Mouse (Mus musculus) limb, embryonic 15.5 days (tissue): Measurements from ENCODE around the gene Nol10. TPM values are rescaled to one million over a fixed set of nuclear protein-coding genes. Genes with fewer than 3 reads are reported as not detected.
"Not testable (repeated sequence)": the region's sequence is repeated elsewhere in the genome, so short reads cannot be mapped to it uniquely, and the experiment has no call there.

Experiments
- ATAC-seq: fragments of 200-750 bp; cut with Nextera tagmentation; 2 replicates; pipeline ENCODE4 v1.8.0; 2017; ENCODE audit warnings: low read depth, moderate TSS enrichment; ENCODE audit not compliant: insufficient number of reproducible peaks, low FRiP score, low TSS enrichment
- H3K27ac ChIP-seq: fragments of 300-500 bp; sonication (generic); 2 replicates; pipeline ENCODE4 v1.5.1; 2015; ENCODE audit warnings: moderate library complexity, mild to moderate bottlenecking, inconsistent platforms
- H3K27me3 ChIP-seq: fragments of 300-500 bp; sonication (generic); 2 replicates; pipeline ENCODE4 v1.6.1; 2015; ENCODE audit warnings: inconsistent platforms
- H3K36me3 ChIP-seq: fragments of 300-500 bp; sonication (generic); 2 replicates; pipeline ENCODE4 v1.6.1; 2015; ENCODE audit warnings: inconsistent platforms
- H3K4me1 ChIP-seq: fragments of 300-500 bp; sonication (generic); 2 replicates; pipeline ENCODE4 v1.6.1; 2015; ENCODE audit warnings: inconsistent platforms
- H3K4me2 ChIP-seq: fragments of 300-500 bp; sonication (generic); 2 replicates; pipeline ENCODE4 v1.6.1; 2015; ENCODE audit warnings: mild to moderate bottlenecking, inconsistent platforms
- H3K4me3 ChIP-seq: fragments of 300-500 bp; sonication (generic); 2 replicates; pipeline ENCODE4 v1.5.1; 2015; ENCODE audit warnings: mild to moderate bottlenecking, inconsistent platforms
- H3K9ac ChIP-seq: fragments of 300-500 bp; sonication (generic); 2 replicates; pipeline ENCODE4 v1.6.1; 2015; ENCODE audit warnings: inconsistent platforms
- H3K9me3 ChIP-seq: fragments of 300-500 bp; sonication (generic); 2 replicates; pipeline ENCODE4 v1.6.1; 2016; ENCODE audit warnings: inconsistent platforms
- WGBS: fragments of 180-500 bp; shearing (Covaris S2); methylation state at CpG from one replicate; pipeline ENCODE4 v1.1.7; 2015; 5-methylcytosine and 5-hydroxymethylcytosine counted together
- polyA plus RNA-seq: library from polyadenylated mRNA; unstranded; fragments of >200 nt; fragmentation: Nextera tagmentation; extraction: Ambion mirVana; gene quantifications from 2 replicates; pipeline ENCODE4 v1.2.1, GENCODE M21; 2015

The Nol10 gene
- polyA plus RNA-seq, 1 experiment from 2014 or later: 21.3 TPM

DNA sequence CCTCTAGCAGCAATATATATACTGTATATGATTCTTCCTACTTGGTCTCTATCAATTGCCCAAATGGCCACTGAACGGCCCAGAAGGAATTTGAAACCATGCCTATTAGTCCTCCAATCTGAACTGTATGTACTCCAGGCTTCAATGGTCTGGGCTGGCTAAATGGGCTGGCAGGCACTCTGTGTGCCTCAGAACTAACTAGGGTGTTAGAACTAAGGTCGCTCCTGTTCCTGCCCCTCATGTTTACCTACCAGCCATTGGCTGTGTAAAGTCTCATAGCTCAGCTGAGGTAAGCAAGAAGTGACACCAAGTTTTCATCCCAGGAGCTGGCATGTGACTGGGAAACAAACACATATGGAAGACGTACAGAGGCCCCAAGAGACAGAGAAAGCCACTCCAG, 100.5 kb downstream of the Nol10 start:
- Histone ChIP-seq H3K4me2 (no peak overlapping the region), H3K9me3 (no peaks in the 10 kb centered on the region), H3K4me3 (no peak overlapping the region), H3K36me3 (no peaks in the 10 kb centered on the region), H3K9ac (no peak overlapping the region), H3K27ac (no peak overlapping the region), H3K27me3 (no peaks in the 10 kb centered on the region), H3K4me1 (peaks cover 3% of the 10 kb centered on the region; the same call in 1 of the 2 replicates)
- ATAC-seq: no peak
- WGBS: 72% methylated on average over 3 of the region's 3 CpGs

DNA sequence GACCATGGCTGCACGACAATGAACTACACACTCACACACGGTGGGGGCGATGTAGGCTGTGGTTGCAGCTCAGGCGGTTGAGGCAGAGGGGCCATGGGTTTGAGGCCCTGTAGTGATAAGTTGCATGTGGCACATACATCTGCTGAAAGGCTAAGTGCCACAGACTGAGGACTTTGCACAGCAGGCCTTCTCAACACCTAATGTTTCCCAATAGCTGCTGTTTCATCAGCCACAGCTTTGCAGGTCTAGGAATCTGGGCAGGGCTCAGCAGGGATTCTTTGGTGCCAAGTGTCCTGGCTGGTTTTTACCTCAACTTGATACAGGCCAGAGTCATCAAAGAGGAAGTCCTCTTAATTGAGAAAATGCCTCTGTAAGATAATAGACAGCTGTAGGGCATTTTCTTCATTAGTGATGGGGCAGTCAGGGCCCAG, 101.4 kb downstream of the Nol10 start:
- 88% methylated on average over 4 of the region's 4 CpGs for WGBS
- H3K9ac ChIP-seq: no peak overlapping the region
- no peaks in the 10 kb centered on the region for H3K36me3 ChIP-seq
- no peak for ATAC-seq
- H3K9me3 ChIP-seq: no peaks in the 10 kb centered on the region
- no peak overlapping the region for H3K27ac ChIP-seq
- H3K4me3 ChIP-seq: no peak overlapping the region
- no peaks in the 10 kb centered on the region for H3K27me3 ChIP-seq
- no peak overlapping the region for H3K4me2 ChIP-seq
- H3K4me1 ChIP-seq: no peaks in the 10 kb centered on the region

DNA sequence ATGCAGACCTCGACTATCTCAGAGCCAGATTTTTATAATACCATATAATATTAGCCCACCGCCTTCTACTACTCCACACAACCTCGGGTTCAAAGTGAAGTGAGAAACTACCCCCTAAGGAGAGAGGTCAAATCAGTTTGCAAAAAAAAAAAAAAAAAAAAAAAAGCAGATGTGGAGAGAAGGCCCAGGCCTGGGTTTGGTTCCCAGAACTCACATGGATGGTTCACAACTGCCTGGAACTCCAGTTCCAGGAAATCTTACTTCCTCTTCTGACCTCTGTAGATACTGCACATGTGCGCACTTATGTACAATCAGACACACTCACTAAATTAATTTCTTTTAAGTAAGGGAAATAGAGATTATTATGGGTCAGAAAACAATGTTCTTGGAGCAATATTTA, 102.2 kb downstream of the Nol10 start:
- no peaks in the 10 kb centered on the region for H3K9me3 ChIP-seq
- H3K27ac ChIP-seq: no peak overlapping the region
- H3K36me3 ChIP-seq: no peaks in the 10 kb centered on the region
- 61% methylated on average over 4 of the region's 4 CpGs for WGBS
- H3K4me3 ChIP-seq: no peak overlapping the region
- no peak overlapping the region for H3K9ac ChIP-seq
- no peaks in the 10 kb centered on the region for H3K27me3 ChIP-seq
- H3K4me2 ChIP-seq: no peak overlapping the region
- H3K4me1 ChIP-seq: no peaks in the 10 kb centered on the region
- ATAC-seq: no peak

DNA sequence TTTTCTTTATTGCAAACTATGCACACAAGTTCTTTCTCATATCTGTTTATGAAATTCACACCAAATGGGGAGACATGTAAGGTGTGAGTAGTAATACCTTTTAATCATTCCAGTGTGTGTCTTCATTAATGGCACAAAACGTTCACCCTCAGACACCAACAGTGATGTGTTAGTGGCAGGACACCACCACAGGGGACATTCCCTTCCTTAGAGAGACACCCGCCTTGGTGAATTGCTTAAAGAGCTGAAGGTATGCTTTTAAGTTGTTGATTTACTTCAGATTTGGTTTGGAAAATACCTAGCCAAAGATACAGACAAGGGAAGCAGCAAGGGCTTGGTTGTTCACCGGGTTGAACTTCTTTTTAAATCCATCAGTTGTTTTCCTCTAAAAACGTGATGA, 102.7 kb downstream of the Nol10 start:
- 65% methylated on average over 4 of the region's 4 CpGs for WGBS
- no peak overlapping the region for H3K4me2 ChIP-seq
- no peak overlapping the region for H3K4me3 ChIP-seq
- H3K36me3 ChIP-seq: no peaks in the 10 kb centered on the region
- H3K9me3 ChIP-seq: no peaks in the 10 kb centered on the region
- no peak overlapping the region for H3K9ac ChIP-seq
- H3K27me3 ChIP-seq: no peaks in the 10 kb centered on the region
- H3K27ac ChIP-seq: no peak overlapping the region
- no peaks in the 10 kb centered on the region for H3K4me1 ChIP-seq
- no peak for ATAC-seq

DNA sequence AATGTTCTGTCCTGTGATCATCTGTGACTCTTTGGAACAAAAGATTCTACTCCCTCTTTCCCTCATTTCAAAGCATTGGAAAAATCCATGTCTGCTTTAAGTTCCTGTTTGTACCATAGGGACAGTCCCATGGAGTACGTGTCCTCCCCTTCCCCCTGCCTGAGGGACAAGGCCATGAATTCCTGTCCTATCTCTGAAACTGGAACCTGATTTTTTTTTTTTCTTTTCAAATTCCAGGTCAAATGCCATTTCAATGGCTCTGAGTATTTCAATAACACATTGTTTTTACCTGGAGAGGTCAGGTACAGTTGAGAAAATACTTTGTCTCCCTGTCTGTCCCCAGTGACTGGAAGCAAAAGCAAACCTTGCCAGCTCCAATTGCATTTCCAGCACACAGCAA, 104.0 kb downstream of the Nol10 start:
- no peaks in the 10 kb centered on the region for H3K9me3 ChIP-seq
- 71% methylated on average over 1 of the region's 1 CpGs for WGBS
- H3K27ac ChIP-seq: no peak overlapping the region
- no peaks in the 10 kb centered on the region for H3K4me1 ChIP-seq
- no peak for ATAC-seq
- no peaks in the 10 kb centered on the region for H3K36me3 ChIP-seq
- H3K9ac ChIP-seq: no peak overlapping the region
- H3K4me2 ChIP-seq: no peak overlapping the region
- no peak overlapping the region for H3K4me3 ChIP-seq
- H3K27me3 ChIP-seq: no peaks in the 10 kb centered on the region

DNA sequence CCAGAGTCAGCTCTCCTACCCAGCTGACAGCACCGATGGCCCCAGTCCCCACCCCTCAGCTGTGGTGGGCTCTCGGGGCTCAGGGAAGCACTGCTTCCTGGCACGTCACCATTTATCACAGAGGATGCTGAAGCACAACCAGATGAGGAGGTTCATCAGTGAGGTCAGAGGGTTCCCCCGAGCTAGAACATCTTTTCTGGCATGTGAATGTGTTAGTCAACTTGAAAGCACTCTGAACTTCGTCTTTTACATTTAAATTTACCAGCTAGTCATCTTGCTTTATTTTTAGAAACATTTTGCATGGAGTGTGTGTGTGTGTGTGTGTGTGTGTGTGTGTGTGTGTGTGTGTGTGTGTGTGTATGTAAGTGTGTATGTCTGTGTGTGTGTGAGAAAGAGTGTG, 105.7 kb downstream of the Nol10 start:
- H3K4me1 ChIP-seq: no peaks in the 10 kb centered on the region
- H3K9me3 ChIP-seq: no peaks in the 10 kb centered on the region
- H3K27me3 ChIP-seq: no peaks in the 10 kb centered on the region
- no peak overlapping the region for H3K4me3 ChIP-seq
- ATAC-seq: no peak
- WGBS: 55% methylated on average over 5 of the region's 5 CpGs
- no peak overlapping the region for H3K9ac ChIP-seq
- H3K36me3 ChIP-seq: no peaks in the 10 kb centered on the region
- no peak overlapping the region for H3K27ac ChIP-seq
- no peak overlapping the region for H3K4me2 ChIP-seq

DNA sequence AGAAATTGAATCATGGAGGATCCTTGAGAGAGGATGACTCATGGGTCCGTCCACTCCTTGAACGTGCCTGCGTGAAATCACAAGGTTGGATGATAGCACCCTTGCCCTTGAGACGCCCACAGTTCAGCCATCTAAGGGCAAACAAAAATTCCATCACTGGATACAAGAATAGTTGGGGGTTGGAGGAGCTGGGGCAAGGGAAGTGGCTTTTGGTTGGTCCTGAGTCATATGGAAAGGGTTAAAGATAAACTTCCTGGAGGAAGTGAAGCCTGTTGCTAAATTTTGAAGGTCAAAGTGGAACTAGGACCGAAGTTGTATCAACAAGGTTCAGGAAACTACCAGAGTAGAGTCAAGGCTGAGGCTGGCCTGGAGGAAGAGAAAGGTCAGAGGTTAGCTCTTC, 106.8 kb downstream of the Nol10 start:
- no peaks in the 10 kb centered on the region for H3K9me3 ChIP-seq
- no peaks in the 10 kb centered on the region for H3K36me3 ChIP-seq
- H3K9ac ChIP-seq: no peak overlapping the region
- no peak overlapping the region for H3K4me3 ChIP-seq
- H3K27ac ChIP-seq: no peak overlapping the region
- ATAC-seq: no peak
- WGBS: 84% methylated on average over 5 of the region's 5 CpGs
- no peaks in the 10 kb centered on the region for H3K27me3 ChIP-seq
- H3K4me1 ChIP-seq: no peaks in the 10 kb centered on the region
- no peak overlapping the region for H3K4me2 ChIP-seq

DNA sequence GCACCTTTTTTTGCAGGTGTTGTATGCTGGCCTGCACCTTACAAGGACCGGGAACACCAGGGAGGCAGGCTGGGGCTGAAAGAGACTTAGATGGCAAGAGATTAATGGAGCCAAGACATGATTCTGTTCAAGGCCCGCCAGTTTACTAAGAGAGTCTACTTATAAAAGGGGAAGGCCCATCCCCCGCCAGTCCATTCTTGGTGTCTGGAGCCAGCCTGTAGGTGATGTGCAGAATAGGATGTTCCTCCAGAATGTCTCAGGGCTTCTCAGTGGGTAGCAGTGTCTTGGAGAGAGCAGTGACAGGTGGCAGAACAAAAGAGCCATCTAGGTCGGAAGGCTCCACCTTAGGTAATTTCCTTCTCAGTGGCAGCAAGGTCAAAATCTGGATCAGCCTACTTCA, 111.0 kb downstream of the Nol10 start:
- 90% methylated on average over 4 of the region's 4 CpGs for WGBS
- not testable (repeated sequence) for H3K9me3 ChIP-seq, H3K4me2 ChIP-seq, H3K4me1 ChIP-seq, H3K36me3 ChIP-seq, H3K27me3 ChIP-seq, H3K27ac ChIP-seq, H3K9ac ChIP-seq, ATAC-seq, H3K4me3 ChIP-seq

DNA sequence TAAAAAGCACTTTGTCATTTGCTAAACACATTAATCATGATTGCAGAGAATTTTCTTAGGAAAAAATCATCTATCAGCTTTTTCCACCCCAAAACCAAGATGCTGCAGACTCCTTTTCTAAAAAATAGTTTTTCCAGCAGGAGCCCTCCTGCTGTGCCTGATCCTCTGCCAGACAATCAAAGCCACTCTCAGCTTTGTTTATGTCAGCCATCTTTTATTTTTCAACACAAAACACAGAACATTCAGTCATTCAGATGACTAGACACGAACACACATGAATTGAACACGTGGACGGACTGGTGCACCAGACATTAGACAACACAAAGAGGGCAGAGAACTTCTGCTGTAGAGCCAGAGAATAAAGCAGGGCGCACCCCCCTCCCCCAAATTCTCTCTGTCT, 115.4 kb downstream of the Nol10 start:
- ATAC-seq: no peak
- Histone ChIP-seq H3K4me1 (no peaks in the 10 kb centered on the region), H3K9me3 (no peaks in the 10 kb centered on the region), H3K27me3 (no peaks in the 10 kb centered on the region), H3K36me3 (no peaks in the 10 kb centered on the region), H3K4me2 (no peak overlapping the region), H3K27ac (no peak overlapping the region), H3K4me3 (no peak overlapping the region), H3K9ac (no peak overlapping the region)
- WGBS: 85% methylated on average over 4 of the region's 4 CpGs

DNA sequence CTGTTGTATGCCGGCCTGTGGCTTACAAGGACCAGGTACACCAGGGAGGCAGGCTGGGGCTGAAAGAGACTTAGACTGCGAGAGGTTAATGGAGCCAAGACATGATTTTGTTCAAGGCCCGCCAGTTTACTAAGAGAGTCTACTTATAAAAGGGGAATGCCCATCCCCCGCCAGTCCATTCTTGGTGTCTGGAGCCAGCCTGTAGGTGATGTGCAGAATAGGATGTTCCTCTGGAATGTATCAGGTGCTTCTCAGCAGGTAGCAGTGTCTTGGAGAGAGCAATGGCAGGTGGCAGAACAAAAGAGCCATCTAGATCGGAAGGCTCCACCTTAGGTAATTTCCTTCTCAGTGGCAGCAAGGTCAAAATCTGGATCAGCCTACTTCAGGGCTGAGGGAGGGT, 116.3 kb downstream of the Nol10 start:
- ATAC-seq: not testable (repeated sequence)
- WGBS: 91% methylated on average over 5 of the region's 5 CpGs

DNA sequence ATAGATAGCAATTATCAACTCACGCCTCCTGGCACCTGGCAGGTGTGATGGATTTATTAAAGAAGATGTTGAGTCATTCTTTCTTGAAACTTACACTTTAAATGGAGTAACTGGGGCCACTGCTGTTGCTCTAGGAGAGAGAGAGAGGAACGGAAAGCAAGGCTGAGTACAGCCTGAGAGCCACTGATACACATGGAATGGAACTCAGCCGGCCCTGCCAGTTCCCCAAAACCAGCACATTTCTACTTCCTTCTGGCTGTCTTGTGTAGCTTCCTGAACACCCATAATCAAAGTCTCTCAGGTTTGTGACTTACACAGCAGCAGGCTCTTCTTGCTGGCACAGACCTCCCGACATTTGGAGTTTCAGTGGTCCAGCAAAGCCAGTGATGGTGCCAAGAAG, 118.5 kb downstream of the Nol10 start:
- no peaks in the 10 kb centered on the region for H3K4me1 ChIP-seq
- 78% methylated on average over 4 of the region's 4 CpGs for WGBS
- H3K36me3 ChIP-seq: no peaks in the 10 kb centered on the region
- H3K27ac ChIP-seq: no peak overlapping the region
- H3K27me3 ChIP-seq: no peaks in the 10 kb centered on the region
- no peak overlapping the region for H3K4me2 ChIP-seq
- H3K9ac ChIP-seq: no peak overlapping the region
- ATAC-seq: no peak
- H3K4me3 ChIP-seq: no peak overlapping the region
- H3K9me3 ChIP-seq: no peaks in the 10 kb centered on the region

More for the DNA sequence above, 116.3 kb downstream of the Nol10 start:
- not testable (repeated sequence) for H3K36me3 ChIP-seq, H3K27me3 ChIP-seq, H3K4me1 ChIP-seq, H3K4me3 ChIP-seq, H3K9ac ChIP-seq, H3K27ac ChIP-seq, H3K4me2 ChIP-seq, H3K9me3 ChIP-seq

DNA sequence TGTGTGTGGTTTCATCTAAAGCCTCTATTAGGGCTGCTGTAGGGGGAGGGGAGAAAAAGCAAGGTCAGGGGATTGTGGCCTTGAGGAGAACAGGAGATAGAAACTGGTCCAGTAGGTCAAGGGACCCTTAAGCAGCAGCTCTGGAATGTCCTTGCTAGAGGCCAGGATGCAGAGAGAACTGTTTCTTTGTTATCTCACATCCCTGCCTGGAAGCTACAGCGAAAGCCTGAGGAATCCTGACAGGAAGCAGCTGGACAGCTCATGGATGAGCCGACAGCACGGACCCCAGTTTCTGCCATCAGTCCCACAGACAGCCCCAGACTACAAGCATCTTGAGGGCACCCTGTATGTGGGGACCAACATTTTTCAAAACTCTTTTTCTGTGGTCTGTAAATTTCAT, 120.1 kb downstream of the Nol10 start:
- no peaks in the 10 kb centered on the region for H3K9me3 ChIP-seq
- H3K27me3 ChIP-seq: no peaks in the 10 kb centered on the region
- WGBS: 60% methylated on average over 3 of the region's 3 CpGs
- H3K4me2 ChIP-seq: no peak overlapping the region
- no peaks in the 10 kb centered on the region for H3K36me3 ChIP-seq
- no peak overlapping the region for H3K4me3 ChIP-seq
- ATAC-seq: no peak
- no peak overlapping the region for H3K9ac ChIP-seq
- H3K4me1 ChIP-seq: no peaks in the 10 kb centered on the region
- H3K27ac ChIP-seq: no peak overlapping the region

DNA sequence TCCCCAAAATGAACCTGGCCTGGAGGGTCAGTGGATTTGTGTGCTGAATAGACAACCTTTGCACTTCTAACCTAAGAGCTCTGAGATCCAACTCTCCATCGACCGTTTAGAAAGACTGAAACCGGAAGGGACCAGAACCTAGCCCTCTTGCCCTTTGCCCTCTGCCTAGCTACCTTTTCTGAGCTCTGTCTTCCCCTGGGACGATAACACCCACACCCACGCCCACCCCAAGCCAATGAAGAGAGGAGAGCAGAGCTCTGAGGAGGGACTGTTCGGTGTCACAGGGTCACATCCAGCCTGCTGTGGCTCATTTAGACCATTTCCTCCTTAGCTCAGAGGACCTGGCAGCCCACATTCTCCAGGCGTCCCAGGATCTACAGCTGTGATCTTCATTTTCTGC, 121.6 kb downstream of the Nol10 start:
- Histone ChIP-seq H3K9ac (no peak overlapping the region), H3K27ac (no peak overlapping the region), H3K27me3 (no peaks in the 10 kb centered on the region), H3K36me3 (no peaks in the 10 kb centered on the region), H3K4me3 (no peak overlapping the region), H3K4me2 (no peak overlapping the region), H3K9me3 (no peaks in the 10 kb centered on the region), H3K4me1 (no peaks in the 10 kb centered on the region)
- ATAC-seq: no peak
- WGBS: 64% methylated on average over 7 of the region's 7 CpGs
